Mouse (Mus musculus): ENCODE results near the gene Ptch2. TPM values are rescaled to one million over a fixed set of nuclear protein-coding genes. Genes with fewer than 3 reads are reported as not detected.

Gene Ptch2
- polyA plus RNA-seq, 1 experiment from 2014 or later: 2.1 TPM

DNA sequence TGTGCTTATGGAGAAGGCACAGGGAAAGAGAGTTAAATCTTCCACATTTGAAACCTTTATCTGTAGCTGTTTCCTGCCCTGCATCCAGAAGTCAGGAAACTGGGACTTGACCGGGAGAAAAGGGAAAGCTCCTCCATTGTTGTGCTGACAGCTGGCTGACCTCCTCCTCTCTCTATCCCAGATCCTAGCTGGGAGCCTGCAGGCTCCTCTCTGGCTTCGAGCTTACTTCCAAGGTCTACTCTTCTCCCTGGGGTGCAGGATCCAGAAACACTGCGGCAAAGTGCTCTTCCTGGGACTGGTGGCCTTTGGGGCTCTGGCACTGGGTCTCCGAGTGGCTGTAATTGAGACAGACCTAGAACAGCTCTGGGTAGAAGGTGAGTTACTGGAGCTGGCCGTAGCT, 791 bp downstream of the Ptch2 start:
- no peak for ATAC-seq (replicated peaks; ENCODE audit: extremely low read depth, insufficient read depth, low FRiP score)
- Histone ChIP-seq H3K27ac (ENCODE audit: low read length) (peak overlapping the region; percentile 61), H3K9me3 (replicated peaks; ENCODE audit: control insufficient read depth, low read length) (no peaks in the 10 kb centered on the region), H3K4me1 (ENCODE audit: control insufficient read depth, insufficient read depth, low read length) (0 out of 2 replicates have a peak, but pooled peaks cover 4% of the 10 kb centered on the region), H3K4me3 (ENCODE audit: low read length) (peak overlapping the region; percentile 50), H3K27me3 (ENCODE audit: control insufficient read depth, insufficient read depth, low read length) (no peaks in the 10 kb centered on the region), H3K36me3 (ENCODE audit: control insufficient read depth, insufficient read depth) (no peaks in the 10 kb centered on the region), H3K4me2 (ENCODE audit: low read depth, low read length) (peak overlapping the region; percentile 66), H3K9ac (ENCODE audit: low read length) (peak overlapping the region; percentile 63)
- 15% methylated on average over 5 of the region's 5 CpGs for whole genome bisulfite sequencing

DNA sequence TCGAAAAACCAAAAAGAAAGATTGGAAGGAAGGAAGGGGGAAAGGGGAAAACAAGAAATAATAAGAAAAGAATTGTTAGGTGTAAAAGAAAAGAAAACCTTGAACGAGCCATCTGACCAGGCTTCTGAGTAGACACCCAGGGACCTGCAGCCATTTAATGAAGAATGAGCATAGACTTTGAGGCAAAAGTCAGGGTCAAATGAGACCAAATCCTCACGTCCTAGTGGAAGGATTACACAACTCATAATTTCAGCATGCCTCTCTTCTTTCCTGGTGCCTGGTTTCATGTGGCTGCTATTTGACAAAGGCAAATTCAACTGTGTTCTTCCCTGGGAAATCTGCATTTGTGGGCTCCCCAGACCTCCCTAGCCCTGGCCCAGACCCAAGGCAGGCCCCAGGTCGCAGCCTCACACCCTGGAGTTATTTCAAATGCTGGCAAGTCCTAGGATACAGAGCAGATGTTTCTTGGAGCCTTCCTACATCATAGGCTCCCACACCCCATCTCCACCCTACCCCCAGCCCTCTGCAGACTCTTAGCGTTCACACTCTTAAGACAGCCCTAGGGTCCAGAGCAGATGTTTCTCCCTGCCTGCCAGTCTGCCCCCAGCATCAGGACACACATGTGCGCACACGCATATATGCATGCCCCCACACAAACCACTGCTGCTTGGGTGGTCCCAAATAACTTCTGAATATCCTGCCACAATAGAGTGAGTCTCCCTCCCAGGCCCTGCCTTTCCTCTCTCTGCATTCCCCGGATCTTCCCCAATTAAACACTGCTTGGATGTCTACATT, 2.3 kb downstream of the Ptch2 start:
- no peak for ATAC-seq (replicated peaks; ENCODE audit: extremely low read depth, insufficient read depth, low FRiP score)
- 68% methylated on average over 8 of the region's 8 CpGs for WGBS
- no peak overlapping the region for H3K4me3 ChIP-seq (ENCODE audit: low read length)
- no peak overlapping the region for H3K9ac ChIP-seq (ENCODE audit: low read length)
- H3K36me3 ChIP-seq (ENCODE audit: control insufficient read depth, insufficient read depth): no peaks in the 10 kb centered on the region
- H3K4me1 ChIP-seq (ENCODE audit: control insufficient read depth, insufficient read depth, low read length): 0 out of 2 replicates have a peak, but pooled peaks cover 4% of the 10 kb centered on the region
- H3K9me3 ChIP-seq (replicated peaks; ENCODE audit: control insufficient read depth, low read length): no peaks in the 10 kb centered on the region
- no peak overlapping the region for H3K27ac ChIP-seq (ENCODE audit: low read length)
- H3K4me2 ChIP-seq (ENCODE audit: low read depth, low read length): no peak overlapping the region
- H3K27me3 ChIP-seq (ENCODE audit: control insufficient read depth, insufficient read depth, low read length): no peaks in the 10 kb centered on the region

DNA sequence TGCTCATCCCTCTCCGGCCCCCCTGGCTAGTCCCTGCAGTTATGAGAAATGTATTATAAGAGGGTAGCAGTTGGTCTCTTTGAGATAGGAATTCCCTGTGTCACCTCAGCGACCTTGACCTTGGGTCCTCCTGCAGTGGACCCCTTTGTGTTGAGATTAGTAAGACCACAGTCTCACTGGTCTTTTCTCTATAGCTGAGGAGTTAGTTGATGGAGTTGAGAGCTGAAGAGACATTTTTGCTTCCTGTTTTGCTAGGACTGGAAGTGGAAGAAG, 2.8 kb downstream of the Ptch2 start:
- H3K36me3 ChIP-seq (ENCODE audit: control insufficient read depth, insufficient read depth): no peaks in the 10 kb centered on the region
- no peak overlapping the region for H3K4me3 ChIP-seq (ENCODE audit: low read length)
- no peak for ATAC-seq (replicated peaks; ENCODE audit: extremely low read depth, insufficient read depth, low FRiP score)
- no peak overlapping the region for H3K4me2 ChIP-seq (ENCODE audit: low read depth, low read length)
- WGBS: 68% methylated on average over 2 of the region's 2 CpGs
- H3K27ac ChIP-seq (ENCODE audit: low read length): no peak overlapping the region
- H3K9ac ChIP-seq (ENCODE audit: low read length): no peak overlapping the region
- H3K27me3 ChIP-seq (ENCODE audit: control insufficient read depth, insufficient read depth, low read length): no peaks in the 10 kb centered on the region
- 0 out of 2 replicates have a peak, but pooled peaks cover 4% of the 10 kb centered on the region for H3K4me1 ChIP-seq (ENCODE audit: control insufficient read depth, insufficient read depth, low read length)
- no peaks in the 10 kb centered on the region for H3K9me3 ChIP-seq (replicated peaks; ENCODE audit: control insufficient read depth, low read length)

DNA sequence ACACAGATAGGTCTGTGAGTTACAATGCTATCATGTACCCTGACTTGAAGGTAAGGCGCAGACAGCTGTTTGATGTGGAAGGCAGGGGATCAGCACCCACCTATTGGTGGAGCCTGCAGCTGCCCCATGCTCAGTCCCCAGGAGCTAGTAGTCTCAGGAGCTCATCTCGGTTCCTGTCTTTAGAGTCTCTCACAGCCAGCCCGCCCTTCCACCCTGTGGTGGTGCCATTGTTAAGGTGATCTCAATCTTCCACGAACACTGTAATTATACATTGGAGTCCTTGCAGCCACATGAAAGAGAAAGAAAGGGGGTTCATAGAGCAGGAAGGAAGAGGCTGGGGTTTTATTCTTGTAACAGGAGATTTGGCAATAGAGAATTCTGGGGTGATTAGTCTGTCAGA, 4.2 kb downstream of the Ptch2 start:
- 78% methylated on average over 4 of the region's 4 CpGs for WGBS

DNA sequence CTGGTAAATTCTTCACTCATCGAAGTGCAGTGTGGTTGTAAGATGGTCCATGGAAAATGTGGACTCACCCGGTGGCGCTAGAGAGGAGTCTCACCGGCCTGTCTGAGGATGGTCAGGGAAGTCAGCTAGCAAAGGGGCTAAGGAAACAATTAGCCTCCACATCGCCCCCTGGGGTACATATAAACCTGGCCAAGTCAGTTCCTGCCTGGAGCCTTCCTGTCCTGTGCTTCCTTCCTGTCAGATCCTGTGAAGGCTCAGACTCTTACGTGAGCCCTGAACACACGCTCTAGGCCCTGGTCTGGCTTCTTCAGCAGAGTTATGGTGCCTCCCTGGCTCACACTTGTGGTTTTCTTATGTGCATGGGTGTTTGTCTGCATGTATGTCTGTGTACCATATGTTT, 5.3 kb downstream of the Ptch2 start:
- H3K27me3 ChIP-seq (ENCODE audit: control insufficient read depth, insufficient read depth, low read length): no peaks in the 10 kb centered on the region
- H3K4me1 ChIP-seq (ENCODE audit: control insufficient read depth, insufficient read depth, low read length): 0 out of 2 replicates have a peak, but pooled peaks cover 1% of the 10 kb centered on the region
- H3K9me3 ChIP-seq (replicated peaks; ENCODE audit: control insufficient read depth, low read length): no peaks in the 10 kb centered on the region
- H3K27ac ChIP-seq (ENCODE audit: low read length): no peak overlapping the region
- no peak overlapping the region for H3K4me3 ChIP-seq (ENCODE audit: low read length)
- no peak overlapping the region for H3K9ac ChIP-seq (ENCODE audit: low read length)
- H3K4me2 ChIP-seq (ENCODE audit: low read depth, low read length): no peak overlapping the region
- no peaks in the 10 kb centered on the region for H3K36me3 ChIP-seq (ENCODE audit: control insufficient read depth, insufficient read depth)
- WGBS: 51% methylated on average over 7 of the region's 7 CpGs
- 0 out of 2 replicates have a peak, but pooled peaks have one; percentile 40 for ATAC-seq (replicated peaks; ENCODE audit: extremely low read depth, insufficient read depth, low FRiP score)

More for the DNA sequence above, 4.2 kb downstream of the Ptch2 start:
- no peak overlapping the region for H3K4me2 ChIP-seq (ENCODE audit: low read depth, low read length)
- H3K9ac ChIP-seq (ENCODE audit: low read length): no peak overlapping the region
- H3K9me3 ChIP-seq (replicated peaks; ENCODE audit: control insufficient read depth, low read length): no peaks in the 10 kb centered on the region
- H3K4me3 ChIP-seq (ENCODE audit: low read length): no peak overlapping the region
- no peaks in the 10 kb centered on the region for H3K36me3 ChIP-seq (ENCODE audit: control insufficient read depth, insufficient read depth)
- H3K4me1 ChIP-seq (ENCODE audit: control insufficient read depth, insufficient read depth, low read length): 0 out of 2 replicates have a peak, but pooled peaks cover 4% of the 10 kb centered on the region
- no peak for ATAC-seq (replicated peaks; ENCODE audit: extremely low read depth, insufficient read depth, low FRiP score)
- no peaks in the 10 kb centered on the region for H3K27me3 ChIP-seq (ENCODE audit: control insufficient read depth, insufficient read depth, low read length)
- H3K27ac ChIP-seq (ENCODE audit: low read length): no peak overlapping the region

DNA sequence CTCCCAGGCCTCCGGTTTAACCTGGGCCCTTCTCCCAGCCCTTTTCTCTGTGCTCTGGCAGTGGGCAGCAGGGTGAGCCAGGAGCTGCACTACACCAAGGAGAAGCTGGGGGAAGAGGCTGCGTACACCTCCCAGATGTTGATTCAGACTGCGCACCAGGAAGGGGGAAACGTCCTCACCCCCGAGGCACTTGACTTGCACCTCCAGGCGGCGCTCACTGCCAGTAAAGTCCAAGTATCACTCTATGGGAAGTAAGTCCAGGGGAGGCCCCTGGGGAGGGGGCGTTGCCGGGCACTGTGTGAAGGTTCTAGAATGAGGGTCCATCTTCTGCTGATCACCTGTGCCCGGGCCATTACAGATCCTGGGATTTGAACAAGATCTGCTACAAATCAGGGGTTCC, 8.8 kb downstream of the Ptch2 start:
- WGBS: 73% methylated on average over 10 of the region's 10 CpGs
- Histone ChIP-seq H3K4me3 (ENCODE audit: low read length) (no peak overlapping the region), H3K9me3 (replicated peaks; ENCODE audit: control insufficient read depth, low read length) (no peaks in the 10 kb centered on the region), H3K27ac (ENCODE audit: low read length) (no peak overlapping the region), H3K4me1 (ENCODE audit: control insufficient read depth, insufficient read depth, low read length) (no peaks in the 10 kb centered on the region), H3K27me3 (ENCODE audit: control insufficient read depth, insufficient read depth, low read length) (no peaks in the 10 kb centered on the region), H3K36me3 (ENCODE audit: control insufficient read depth, insufficient read depth) (no peaks in the 10 kb centered on the region), H3K4me2 (ENCODE audit: low read depth, low read length) (no peak overlapping the region), H3K9ac (ENCODE audit: low read length) (no peak overlapping the region)
- no peak for ATAC-seq (replicated peaks; ENCODE audit: extremely low read depth, insufficient read depth, low FRiP score)

DNA sequence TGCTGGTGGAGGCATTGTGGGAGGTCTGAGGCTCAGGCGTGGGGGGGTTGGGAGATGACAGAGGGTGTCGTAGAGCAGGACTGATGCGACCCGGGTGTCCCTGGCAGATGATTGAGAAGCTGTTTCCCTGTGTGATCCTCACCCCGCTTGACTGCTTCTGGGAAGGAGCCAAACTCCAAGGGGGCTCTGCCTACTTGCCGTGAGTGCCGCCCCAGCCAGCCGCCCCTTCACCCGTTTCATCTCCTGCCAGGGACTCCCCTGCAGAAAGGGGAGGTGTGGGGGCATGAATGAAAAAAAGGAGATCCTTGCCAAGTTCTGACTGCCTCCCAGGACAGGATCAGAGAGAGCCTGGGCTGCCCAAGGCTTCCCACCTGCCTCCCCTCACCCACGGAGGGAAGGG, 9.3 kb downstream of the Ptch2 start:
- H3K9ac ChIP-seq (ENCODE audit: low read length): no peak overlapping the region
- no peak overlapping the region for H3K4me2 ChIP-seq (ENCODE audit: low read depth, low read length)
- no peak overlapping the region for H3K4me3 ChIP-seq (ENCODE audit: low read length)
- no peaks in the 10 kb centered on the region for H3K27me3 ChIP-seq (ENCODE audit: control insufficient read depth, insufficient read depth, low read length)
- H3K9me3 ChIP-seq (replicated peaks; ENCODE audit: control insufficient read depth, low read length): no peaks in the 10 kb centered on the region
- whole genome bisulfite sequencing: 57% methylated on average over 10 of the region's 10 CpGs
- no peaks in the 10 kb centered on the region for H3K36me3 ChIP-seq (ENCODE audit: control insufficient read depth, insufficient read depth)
- no peak overlapping the region for H3K27ac ChIP-seq (ENCODE audit: low read length)
- ATAC-seq (replicated peaks; ENCODE audit: extremely low read depth, insufficient read depth, low FRiP score): no peak
- H3K4me1 ChIP-seq (ENCODE audit: control insufficient read depth, insufficient read depth, low read length): no peaks in the 10 kb centered on the region

DNA sequence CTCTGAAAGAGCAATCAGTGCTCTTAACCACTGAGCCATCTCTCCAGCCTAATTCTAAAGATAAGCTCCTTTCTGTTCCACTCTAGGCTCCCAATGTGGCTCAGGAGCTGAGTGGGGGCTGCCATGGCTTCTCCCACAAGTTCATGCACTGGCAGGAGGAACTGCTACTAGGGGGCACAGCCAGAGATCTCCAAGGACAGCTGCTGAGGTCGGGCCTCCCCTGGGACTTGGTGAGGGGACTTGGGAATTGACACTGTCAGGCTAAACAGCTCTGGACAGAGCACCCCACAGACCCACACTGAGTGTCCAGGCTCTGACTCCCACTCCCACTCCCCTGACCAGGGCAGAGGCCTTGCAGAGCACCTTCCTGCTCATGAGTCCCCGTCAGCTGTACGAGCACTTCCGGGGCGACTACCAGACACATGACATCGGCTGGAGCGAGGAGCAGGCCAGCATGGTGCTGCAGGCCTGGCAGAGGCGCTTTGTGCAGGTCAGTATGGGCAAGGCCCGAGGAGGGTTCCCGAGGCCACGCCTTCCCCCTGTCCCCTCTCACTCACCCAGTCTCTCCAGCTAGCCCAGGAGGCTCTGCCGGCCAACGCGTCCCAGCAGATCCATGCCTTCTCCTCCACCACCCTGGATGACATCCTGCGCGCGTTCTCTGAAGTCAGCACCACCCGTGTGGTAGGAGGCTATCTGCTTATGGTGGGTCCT, 12.1 kb downstream of the Ptch2 start:
- WGBS: 86% methylated on average over 18 of the region's 18 CpGs
- Histone ChIP-seq H3K4me1 (ENCODE audit: control insufficient read depth, insufficient read depth, low read length) (no peaks in the 10 kb centered on the region), H3K4me3 (ENCODE audit: low read length) (no peak overlapping the region), H3K36me3 (ENCODE audit: control insufficient read depth, insufficient read depth) (no peaks in the 10 kb centered on the region), H3K9ac (ENCODE audit: low read length) (no peak overlapping the region), H3K9me3 (replicated peaks; ENCODE audit: control insufficient read depth, low read length) (no peaks in the 10 kb centered on the region), H3K27me3 (ENCODE audit: control insufficient read depth, insufficient read depth, low read length) (no peaks in the 10 kb centered on the region), H3K4me2 (ENCODE audit: low read depth, low read length) (no peak overlapping the region), H3K27ac (ENCODE audit: low read length) (no peak overlapping the region)
- no peak for ATAC-seq (replicated peaks; ENCODE audit: extremely low read depth, insufficient read depth, low FRiP score)

DNA sequence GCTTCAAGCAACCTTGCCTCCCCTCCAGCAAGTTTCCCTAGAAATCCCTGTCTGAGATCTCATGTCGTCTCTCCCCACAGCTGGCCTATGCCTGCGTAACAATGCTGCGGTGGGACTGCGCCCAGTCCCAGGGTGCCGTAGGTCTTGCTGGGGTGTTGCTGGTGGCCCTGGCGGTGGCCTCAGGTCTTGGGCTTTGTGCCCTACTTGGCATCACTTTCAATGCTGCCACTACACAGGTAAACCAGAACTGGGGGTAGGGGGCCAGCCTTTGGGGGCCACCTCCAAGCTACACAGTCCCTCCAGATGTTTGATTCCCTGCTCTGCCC, 12.6 kb downstream of the Ptch2 start:
- Histone ChIP-seq H3K4me2 (ENCODE audit: low read depth, low read length) (no peak overlapping the region), H3K36me3 (ENCODE audit: control insufficient read depth, insufficient read depth) (no peaks in the 10 kb centered on the region), H3K27me3 (ENCODE audit: control insufficient read depth, insufficient read depth, low read length) (no peaks in the 10 kb centered on the region), H3K4me1 (ENCODE audit: control insufficient read depth, insufficient read depth, low read length) (no peaks in the 10 kb centered on the region), H3K9ac (ENCODE audit: low read length) (no peak overlapping the region), H3K9me3 (replicated peaks; ENCODE audit: control insufficient read depth, low read length) (no peaks in the 10 kb centered on the region), H3K4me3 (ENCODE audit: low read length) (no peak overlapping the region), H3K27ac (ENCODE audit: low read length) (no peak overlapping the region)
- ATAC-seq (replicated peaks; ENCODE audit: extremely low read depth, insufficient read depth, low FRiP score): no peak
- WGBS: 94% methylated on average over 6 of the region's 6 CpGs
